Mouse (Mus musculus) lung, postnatal 0 days (tissue): ENCODE data around the gene Adamts18.

Experiments
- CTCF ChIP-seq: IDR thresholded peaks from 2 replicates; pipeline ENCODE4 v1.5.1; 2016; ENCODE audit warnings: antibody characterized with exemption, mild to moderate bottlenecking
- EP300 ChIP-seq: IDR thresholded peaks from 2 replicates; pipeline ENCODE4 v1.6.1; 2016; ENCODE audit warnings: antibody characterized with exemption, mild to moderate bottlenecking, control low read depth

GRCm38 (mm10) chr8:113837570-113837915, 11.0 kb downstream of the Adamts18 start:
- TF ChIP-seq CTCF (no peak), EP300 (no peak)
